Mouse (Mus musculus): ENCODE measurements around the gene Hs1bp3.

Gene Hs1bp3

DNA sequence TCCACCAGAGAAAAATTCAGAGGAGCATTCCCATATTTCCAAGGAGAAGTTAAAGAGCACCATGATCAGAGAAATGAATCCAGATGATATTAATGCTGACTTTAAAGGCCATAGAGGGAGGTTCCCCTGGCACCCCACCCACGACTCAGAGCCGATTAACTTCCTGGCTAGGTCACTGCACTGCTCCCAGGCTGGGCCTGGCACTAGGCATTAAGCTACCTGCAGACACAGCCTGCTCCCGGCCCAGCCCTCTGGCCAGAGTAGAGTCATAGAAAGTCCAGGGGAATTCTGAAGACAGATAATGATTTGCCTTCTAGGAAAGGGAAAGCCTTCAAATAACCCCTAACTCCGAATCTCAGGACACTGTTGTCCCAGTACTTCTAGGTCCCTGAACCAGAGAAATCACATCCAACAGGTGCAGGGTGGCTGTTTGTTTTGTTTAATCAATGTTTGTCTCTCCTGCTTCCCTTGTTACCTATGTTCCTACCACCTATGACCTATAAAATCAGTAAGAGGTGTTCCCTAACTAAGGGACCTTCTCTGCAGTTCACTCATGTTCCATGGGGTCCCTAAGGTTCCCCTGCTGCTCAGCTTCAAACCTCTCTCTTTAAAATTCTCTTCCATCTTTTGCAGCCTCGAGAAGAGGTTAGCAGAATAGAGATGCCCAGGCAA lies 52.8 kb downstream of the Hs1bp3 start:
- no peak for DNase-seq

DNA sequence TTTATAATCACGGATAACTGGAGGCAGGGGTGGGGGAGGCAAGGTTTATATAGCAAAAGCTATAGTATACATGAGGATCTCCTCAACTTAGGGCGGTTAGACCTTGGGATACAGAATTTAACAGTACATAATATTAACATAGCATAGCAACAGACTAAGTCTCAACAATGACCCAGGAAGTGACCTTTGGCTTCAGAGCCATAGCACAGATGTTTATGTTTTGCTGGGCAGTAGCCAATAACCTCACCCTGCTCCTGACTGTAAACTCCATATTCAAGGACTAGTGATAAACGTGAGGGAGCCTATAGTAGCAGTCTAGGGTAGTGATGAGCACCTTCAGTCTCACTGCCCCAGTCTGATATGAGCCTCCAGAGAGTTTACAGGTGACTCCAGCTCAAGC lies 53.5 kb downstream of the Hs1bp3 start:
- DNase-seq = no peak

DNA sequence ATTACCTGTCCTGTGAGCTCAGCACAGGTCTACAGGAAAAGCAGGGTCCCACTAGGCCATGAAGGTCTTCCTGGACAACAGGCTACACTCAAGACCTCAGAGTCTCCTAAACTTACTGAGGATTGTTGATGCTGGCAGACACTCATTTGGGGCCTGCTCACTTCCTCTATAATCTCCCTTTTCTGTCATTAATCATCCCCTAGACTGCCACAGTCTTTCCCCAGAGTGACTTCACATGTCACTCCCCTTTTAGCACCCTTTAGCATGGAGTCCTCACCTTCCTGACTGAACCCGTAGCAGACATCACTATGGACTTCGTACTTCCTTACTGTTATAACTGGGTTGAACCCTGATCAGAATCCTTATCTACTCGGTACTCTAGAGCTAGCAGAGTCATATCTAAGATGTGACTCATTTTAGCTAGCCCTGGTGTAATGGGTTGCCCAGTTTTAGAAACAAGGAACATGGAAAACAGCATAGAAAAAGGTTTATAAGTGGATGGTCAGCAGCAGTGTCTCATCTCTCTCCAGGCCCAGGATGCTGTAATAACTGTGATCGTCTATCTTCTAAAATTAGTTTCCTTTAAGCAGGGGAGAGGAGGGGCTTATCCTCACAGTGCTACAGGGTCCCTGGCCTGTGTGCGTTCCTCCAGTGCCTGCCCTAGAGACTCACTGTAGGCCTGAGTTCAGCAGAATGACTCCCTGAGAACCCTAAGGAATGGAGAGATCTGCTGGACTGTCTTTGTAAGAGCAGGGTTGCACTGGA lies 58.7 kb downstream of the Hs1bp3 start:
- DNase-seq = no peak

DNA sequence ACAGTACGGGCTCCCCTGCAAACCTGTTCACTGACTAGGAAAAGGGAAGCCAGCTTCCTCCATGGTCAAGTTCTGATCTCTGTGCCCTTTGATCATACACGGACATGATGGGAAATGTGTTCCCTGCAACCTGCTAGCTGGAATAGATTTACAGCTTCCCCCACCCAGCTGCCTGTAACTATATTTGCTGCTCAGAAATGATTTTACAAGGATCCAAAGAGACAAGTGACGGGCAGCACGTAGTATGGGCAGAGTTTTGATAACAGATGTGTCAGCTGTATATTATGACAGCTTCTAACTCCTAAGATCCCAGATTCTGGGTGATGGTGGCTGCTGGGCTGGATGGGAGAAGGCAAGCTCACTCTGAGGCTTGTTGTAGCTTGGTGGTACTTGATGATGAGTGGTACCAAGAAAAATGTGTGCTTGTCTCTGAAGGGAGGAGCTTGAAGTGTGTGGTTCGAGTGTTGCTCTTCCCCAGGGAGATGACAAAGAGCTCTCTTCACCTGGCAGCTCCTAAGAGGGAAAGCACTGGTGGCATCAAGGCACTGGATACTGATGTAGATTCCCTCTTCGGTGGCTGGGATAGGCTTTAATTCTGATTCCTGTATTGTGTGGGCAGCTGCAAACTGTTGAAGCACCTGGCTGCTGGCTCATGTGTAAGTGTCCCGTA lies 59.4 kb downstream of the Hs1bp3 start:
- no peak for DNase-seq

DNA sequence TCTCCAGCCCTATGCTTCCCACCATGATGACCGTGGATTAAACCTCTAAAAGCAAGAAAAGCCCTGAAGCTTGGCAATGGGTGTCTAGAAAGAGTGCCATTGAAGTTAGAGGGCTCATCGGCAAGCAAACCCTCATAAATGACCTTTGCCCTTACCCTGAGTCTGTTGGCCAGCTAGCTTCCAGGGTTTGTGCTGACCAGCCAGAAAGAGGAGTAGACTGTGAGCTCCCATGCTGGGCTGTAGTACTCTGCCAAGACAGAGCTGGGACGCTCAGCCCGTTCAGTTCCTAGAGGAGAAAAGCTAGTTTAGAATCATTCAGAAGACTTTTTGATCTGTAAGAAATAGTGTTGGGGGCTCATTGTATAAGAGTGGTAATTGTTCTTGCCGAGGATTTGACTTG lies 60.5 kb downstream of the Hs1bp3 start:
- no peak for DNase-seq

DNA sequence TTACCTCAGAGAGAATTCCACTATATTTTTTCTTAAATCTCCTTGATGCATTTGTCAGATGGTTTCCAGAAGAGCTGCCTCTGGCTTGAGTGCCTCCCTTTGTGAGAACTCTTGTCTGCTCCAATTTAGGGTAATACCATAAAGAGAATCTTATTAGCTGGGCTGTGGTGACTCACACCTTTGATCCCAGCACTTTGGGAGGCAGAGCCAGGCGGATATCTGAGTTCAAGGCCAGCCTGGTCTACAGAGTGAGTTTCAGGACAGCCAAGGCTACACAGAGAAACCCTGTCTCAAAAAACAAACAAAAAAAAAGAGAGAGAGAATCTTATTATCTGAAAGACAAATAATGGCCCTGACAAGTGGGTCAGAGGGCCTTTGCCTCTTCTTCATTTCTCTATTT lies 63.9 kb downstream of the Hs1bp3 start:
- DNase-seq = no peak

DNA sequence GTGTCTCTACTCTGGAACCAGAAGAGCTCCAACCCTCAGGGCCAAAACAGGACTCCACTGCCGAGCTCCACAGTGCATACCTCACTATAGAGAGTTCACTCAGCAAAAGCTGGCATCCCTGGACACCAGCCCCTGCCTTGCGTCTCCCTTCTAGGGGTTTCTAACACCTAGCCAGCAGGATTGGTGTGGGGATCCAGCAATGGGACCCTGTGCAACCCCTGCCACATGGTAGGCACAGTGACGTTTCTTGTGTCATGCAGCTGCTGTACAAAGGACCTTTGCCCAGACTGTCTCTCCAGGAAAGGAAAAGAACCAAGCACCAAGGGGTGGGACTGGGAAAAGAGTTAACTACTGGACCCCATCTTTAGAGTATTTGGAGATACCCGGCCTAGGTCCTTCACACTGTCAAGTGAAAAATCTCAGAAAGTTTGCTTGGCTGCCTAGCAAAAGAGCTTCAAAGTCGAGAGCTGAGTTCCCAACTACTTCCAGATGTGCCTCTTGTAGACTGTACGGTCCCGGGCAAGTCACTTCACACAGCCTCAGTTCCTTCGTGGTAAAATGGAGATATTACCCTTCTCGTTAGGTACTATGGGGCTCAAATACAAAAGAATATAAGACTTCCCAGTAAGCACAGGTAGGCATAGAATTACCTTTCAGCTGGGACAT lies 64.9 kb downstream of the Hs1bp3 start:
- DNase-seq = no peak

DNA sequence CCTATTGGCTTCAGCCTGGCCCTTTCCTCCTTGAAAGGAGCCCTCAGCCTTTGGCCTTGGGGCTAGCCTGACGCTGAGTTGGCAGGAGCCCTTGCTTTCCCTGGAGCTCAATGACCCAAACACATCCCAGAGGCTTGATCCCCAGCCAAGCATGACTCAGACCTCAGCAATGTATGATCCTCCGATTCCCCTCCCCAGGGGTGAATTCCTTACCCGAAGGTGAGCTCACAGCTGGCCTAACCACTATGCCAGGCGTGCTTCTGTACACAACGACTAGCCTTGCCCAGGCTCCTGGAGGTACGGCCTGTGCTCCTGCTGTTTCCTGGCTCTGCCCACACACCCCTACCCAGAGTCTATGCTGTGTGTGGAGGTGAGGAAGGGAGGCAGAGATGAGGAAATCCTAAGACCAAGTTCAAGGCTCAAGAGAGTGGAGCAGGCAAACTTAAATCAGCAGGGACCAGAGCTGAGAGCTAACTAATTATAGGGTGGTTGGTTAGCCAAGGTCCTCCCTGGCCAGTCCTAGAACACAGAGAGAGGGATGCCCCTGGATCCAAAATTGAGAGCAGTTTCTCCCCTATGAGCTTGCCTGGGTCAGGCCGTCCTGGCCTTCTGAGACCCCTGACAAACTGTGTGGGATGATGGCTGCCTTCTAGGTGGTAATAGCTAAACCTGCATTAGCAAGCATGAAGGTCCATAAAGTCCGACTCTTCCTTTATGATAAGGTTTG lies 66.7 kb downstream of the Hs1bp3 start:
- DNase-seq = no peak

DNA sequence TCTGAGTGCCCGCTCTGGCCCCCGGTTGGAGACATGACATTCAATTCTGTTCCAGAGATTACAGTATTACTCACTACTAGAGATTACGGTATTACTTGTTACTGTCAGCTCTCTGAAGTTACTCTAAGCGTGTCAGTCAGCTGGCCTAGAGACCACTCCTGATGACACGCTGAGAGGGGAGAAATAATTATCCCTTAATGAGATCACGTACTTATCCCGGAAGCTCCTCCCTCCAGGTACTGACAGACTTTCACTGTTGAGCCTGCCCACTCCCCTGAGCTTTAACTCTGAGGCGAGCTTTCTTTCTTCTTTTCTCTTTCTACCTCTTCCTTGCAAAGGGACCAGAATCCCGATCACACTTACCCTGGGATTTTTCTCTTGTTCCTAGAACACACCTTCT lies 67.7 kb downstream of the Hs1bp3 start:
- no peak for DNase-seq

DNA sequence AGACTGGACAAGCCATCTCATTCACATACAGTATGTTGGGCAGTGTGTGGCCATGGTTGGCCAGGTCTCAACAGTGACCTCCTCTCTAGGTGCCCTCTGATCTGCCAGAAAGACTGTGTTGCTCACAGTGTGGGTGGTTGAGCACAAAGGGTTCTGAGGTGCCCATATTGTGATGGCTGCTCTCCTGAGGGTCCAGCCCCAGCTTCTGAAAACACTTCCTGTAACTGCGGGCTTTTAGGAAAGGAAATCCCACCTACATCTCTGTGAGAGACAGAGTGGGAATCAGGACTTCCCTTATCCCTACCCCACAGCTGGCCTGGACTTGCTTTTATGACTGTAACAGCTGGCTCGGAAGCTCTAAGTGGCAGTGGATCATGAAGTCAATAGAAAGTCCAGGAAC lies 68.7 kb downstream of the Hs1bp3 start:
- DNase-seq = no peak

DNA sequence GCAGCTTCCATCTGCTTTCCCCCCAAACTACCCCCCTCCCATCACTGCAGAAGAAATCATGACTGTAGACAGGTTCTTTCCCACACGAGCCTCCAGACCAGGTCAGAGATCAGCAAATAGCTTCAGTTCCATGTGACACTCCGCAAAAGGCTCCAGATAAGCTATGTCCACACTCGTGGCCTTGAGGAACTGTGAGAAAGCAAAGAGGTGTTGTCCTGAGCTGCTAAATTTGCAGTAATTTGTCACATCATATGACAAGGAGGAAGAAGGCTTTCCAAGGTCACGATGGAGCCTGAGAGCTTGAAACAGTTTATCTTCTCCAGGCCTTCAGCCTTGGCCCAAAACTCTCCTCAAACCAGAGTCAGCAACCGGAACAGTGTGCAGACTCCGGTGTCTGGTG lies 70.6 kb downstream of the Hs1bp3 start:
- no peak for DNase-seq

DNA sequence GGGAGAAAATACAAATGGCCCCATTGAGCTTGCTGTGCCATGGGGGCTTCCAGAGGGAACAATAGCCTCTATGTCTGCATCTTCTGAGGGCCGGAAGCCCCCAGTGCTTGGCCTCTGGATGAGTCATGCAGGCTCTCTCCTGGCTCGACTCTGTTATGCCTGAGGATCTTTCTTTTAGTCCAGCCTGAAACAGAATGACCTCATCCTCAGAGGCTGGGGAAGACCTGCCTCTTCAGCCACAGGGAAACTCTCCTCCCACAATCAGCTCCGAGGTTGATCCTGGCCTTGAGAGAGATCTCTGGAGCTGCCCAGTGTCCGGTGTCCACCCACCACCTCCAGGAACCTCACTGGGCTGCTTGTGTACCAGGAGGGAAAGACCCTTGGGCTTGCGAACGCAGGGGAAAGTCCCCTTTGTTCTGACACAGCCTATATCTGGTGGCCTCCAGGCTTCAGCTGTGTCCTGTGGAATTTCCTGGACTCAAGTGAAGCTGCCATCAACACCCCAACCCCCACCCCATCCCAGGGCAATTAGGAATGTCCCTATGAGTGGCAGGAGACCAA lies 73.3 kb downstream of the Hs1bp3 start:
- no peak for DNase-seq

DNA sequence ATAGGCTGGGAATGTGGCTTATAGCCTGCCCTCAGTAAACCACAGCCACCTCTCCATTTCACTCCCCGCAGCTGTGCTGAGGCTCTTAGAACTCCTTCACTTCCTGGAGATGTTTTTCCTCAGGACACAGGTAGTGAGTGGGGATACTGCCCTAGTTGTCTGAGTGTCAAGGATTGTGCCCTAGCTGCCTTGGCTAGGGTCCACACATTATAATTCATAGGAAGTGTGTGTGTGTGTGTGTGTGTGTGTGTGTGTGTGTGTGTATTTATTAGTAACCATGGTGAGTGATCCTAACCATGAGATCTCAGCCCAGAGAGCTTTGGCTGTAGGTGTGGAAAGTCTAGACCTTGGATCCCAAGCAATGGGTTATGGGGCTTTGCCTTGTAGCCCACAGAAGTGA lies 74.0 kb downstream of the Hs1bp3 start:
- DNase-seq = no peak

DNA sequence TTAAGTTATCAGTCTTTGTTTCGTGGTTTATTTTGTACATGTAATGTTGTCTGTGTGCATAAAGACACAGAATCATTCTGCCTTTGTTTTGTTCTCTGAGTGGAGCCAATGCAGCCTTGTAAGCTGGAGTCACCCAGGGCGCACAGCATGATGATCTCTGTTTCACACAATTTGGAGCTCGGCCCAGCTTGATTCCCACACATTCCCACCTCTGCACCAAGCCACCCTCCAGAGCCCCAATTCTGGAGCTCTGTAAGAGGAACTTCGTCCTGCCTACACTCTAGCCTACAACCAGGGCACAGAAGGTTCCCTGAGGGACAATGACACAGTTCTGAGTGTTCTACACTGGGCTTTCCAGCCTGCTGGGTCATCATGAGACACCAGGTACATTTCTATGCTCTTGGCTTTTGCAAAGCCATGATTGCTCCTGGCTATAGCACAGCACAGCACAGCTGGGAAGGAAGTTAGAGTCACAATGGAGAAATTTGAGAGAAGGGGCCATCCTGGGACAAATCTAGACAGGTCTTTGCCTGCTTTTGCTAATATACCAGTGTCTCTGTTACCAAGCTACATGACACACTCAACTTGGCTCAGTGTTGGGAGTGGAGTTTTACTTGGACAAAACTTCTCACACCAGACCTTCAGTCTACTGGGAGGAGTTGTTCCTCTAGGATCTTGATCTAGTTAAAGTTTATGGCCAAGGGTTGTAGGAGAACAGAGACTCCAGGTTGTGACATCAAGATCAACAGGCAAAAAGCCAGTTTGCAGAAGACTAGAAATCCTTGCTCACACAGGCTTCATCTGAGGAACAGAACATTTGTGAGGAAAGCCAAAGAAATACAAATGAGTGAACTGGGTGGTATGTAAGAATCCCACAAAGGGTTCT lies 75.5 kb downstream of the Hs1bp3 start:
- DNase-seq = no peak

DNA sequence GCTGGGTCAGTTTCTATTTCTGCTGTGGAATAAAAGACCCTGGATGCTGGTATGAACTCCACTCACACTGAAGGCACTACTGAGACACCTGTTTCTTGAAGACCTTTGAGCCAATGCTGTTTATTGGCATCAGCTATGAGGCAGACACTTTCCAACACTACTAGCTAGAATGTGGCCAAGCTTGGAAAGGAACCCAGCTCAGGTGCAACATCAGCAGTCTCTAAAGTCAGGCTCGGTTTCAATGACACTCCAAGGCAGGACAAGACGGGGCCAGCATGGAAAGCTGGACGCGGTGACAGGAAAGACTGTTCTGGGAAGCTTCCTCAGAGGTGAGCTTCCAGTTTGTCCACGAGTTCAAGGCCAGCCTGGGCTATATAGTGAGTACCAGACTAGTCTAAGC lies 80.0 kb downstream of the Hs1bp3 start:
- no peak for DNase-seq

All from cerebellum, adult 9-11 months (tissue).